In genomic region chr11:3314148-3314547, GRCm38 (mm10) we compare ENCODE assay signal across 7 mouse cellular contexts. TPM values are rescaled to one million over a fixed set of nuclear protein-coding genes. Genes with fewer than 3 reads are reported as not detected.
DNase-seq lines count a peak whose midpoint lies in the region; ATAC-seq and TF ChIP-seq lines count a peak whose summit lies in the region.

No protein-coding gene starts in this region.

- H3K4me3 ChIP-seq in hindbrain, embryonic 13.5 days, result no peak overlapping the region
- H3K4me3 ChIP-seq in liver, adult 2 months (ENCODE audit: insufficient read depth, low read depth, low read length), result no peak overlapping the region
- H3K4me3 ChIP-seq in midbrain, postnatal 0 days (ENCODE audit: low read depth, low read length), result no peak overlapping the region

- H3K79me2 ChIP-seq in liver, adult 2 months (ENCODE audit: control insufficient read depth, insufficient read depth, low read length), result no peaks in the 10 kb centered on the region

- H3K4me1 ChIP-seq in hindbrain, embryonic 13.5 days (replicated peaks), result 0 out of 2 replicates have a peak, but pooled peaks cover 3% of the 10 kb centered on the region
- H3K4me1 ChIP-seq in liver, adult 2 months (ENCODE audit: control insufficient read depth, insufficient read depth, low read length), result no peaks in the 10 kb centered on the region
- H3K4me1 ChIP-seq in midbrain, postnatal 0 days (ENCODE audit: insufficient read depth, low read length), result no peaks in the 10 kb centered on the region

- H3K27ac ChIP-seq in hindbrain, embryonic 13.5 days, result no peak overlapping the region
- H3K27ac ChIP-seq in liver, adult 2 months (replicated peaks; ENCODE audit: insufficient read depth, low read depth, low read length), result no peak overlapping the region
- H3K27ac ChIP-seq in midbrain, postnatal 0 days (ENCODE audit: low read depth, low read length), result no peak overlapping the region

- peak; percentile 44 to 72 for DNase-seq in spleen, postnatal 4 days (ENCODE audit: low spot score in 2 of 2)
- no peak for DNase-seq in spleen, postnatal 36 days (ENCODE audit: low spot score in 2 of 2)
- peak; percentile 73 for DNase-seq in adipocyte (ENCODE audit: low spot score)
- DNase-seq in embryo, embryonic 11 days, result peak; percentile 55
- peak; percentile 24 for DNase-seq in liver, adult 2 months (ENCODE audit: extremely low read depth, low read depth, low spot score)
- peak; percentile 64 for DNase-seq in midbrain, postnatal 0 days (ENCODE audit: low spot score)

- H3K9ac ChIP-seq in hindbrain, embryonic 13.5 days, result no peak overlapping the region
- no peak overlapping the region for H3K9ac ChIP-seq in liver, adult 2 months (ENCODE audit: low read depth, low read length)
- no peak overlapping the region for H3K9ac ChIP-seq in midbrain, postnatal 0 days (replicated peaks; ENCODE audit: low read length, poor library complexity, severe bottlenecking)

- ATAC-seq in hindbrain, embryonic 13.5 days (ENCODE audit: low FRiP score), result 0 out of 2 replicates have a peak, but pooled peaks have one; percentile 10
- ATAC-seq in midbrain, postnatal 0 days (ENCODE audit: low FRiP score), result no peak

- H3K27me3 ChIP-seq in hindbrain, embryonic 13.5 days, result no peaks in the 10 kb centered on the region
- no peaks in the 10 kb centered on the region for H3K27me3 ChIP-seq in liver, adult 2 months (ENCODE audit: control insufficient read depth, insufficient read depth, low read length)
- no peaks in the 10 kb centered on the region for H3K27me3 ChIP-seq in midbrain, postnatal 0 days (ENCODE audit: insufficient read depth, low read length)

- WGBS in hindbrain, embryonic 13.5 days, result 25% methylated on average over 2 of the region's 2 CpGs
- 37% methylated on average over 2 of the region's 2 CpGs for WGBS in liver, adult 2 months
- 32% methylated on average over 2 of the region's 2 CpGs for WGBS in midbrain, postnatal 0 days

- TF ChIP-seq CTCF in liver, adult 2 months (IDR thresholded peaks at IDR 0.05; ENCODE audit: low read depth, low read length), result peak; percentile 79
- peak; percentile 74 for TF ChIP-seq CTCF in midbrain, postnatal 0 days (IDR thresholded peaks at IDR 0.05)

- no peak overlapping the region for H3K4me2 ChIP-seq in hindbrain, embryonic 13.5 days
- no peak overlapping the region for H3K4me2 ChIP-seq in midbrain, postnatal 0 days (ENCODE audit: low read depth, low read length, poor library complexity, severe bottlenecking)

- H3K36me3 ChIP-seq in hindbrain, embryonic 13.5 days, result peaks cover 36% of the 10 kb centered on the region
- H3K36me3 ChIP-seq in liver, adult 2 months (ENCODE audit: control insufficient read depth, insufficient read depth, low read length), result no peaks in the 10 kb centered on the region
- H3K36me3 ChIP-seq in midbrain, postnatal 0 days (ENCODE audit: insufficient read depth, low read length), result peaks cover 16% of the 10 kb centered on the region

- no peaks in the 10 kb centered on the region for H3K9me3 ChIP-seq in hindbrain, embryonic 13.5 days
- H3K9me3 ChIP-seq in midbrain, postnatal 0 days (ENCODE audit: low read length), result no peaks in the 10 kb centered on the region

- no peak for TF ChIP-seq POLR2A in liver, adult 2 months (IDR thresholded peaks at IDR 0.05; ENCODE audit: extremely low read depth, insufficient read depth, low read length)

RNA-seq across cellular contexts. Expression of gene Pik3ip1, which starts 16.1 kb away (rescaled TPM):
- 25.4 and 25.5 TPM in 2 replicates for polyA plus RNA-seq in hindbrain, embryonic 13.5 days (2015; fragmentation: Nextera tagmentation; extraction: Ambion mirVana)
- total RNA-seq in liver, adult 2 months (2014; rRNA removed), result 0.67 and 0.83 TPM in 2 replicates
- polyA plus RNA-seq in liver, adult 2 months (2012; rRNA removed), result 0.59 and 0.77 TPM in 2 replicates
- 42.5 and 43.4 TPM in 2 replicates for total RNA-seq in midbrain, postnatal 0 days (2014; rRNA removed)
- polyA plus RNA-seq in midbrain, postnatal 0 days (2015; fragmentation: Nextera tagmentation; extraction: Ambion mirVana), result 34.7 and 37.5 TPM in 2 replicates

RNA-seq across cellular contexts. Expression of gene Patz1, which starts 25.5 kb away (rescaled TPM):
- 69.6 TPM in 2 replicates for polyA plus RNA-seq in hindbrain, embryonic 13.5 days (2015; fragmentation: Nextera tagmentation; extraction: Ambion mirVana)
- 4.2 and 5.8 TPM in 2 replicates for total RNA-seq in liver, adult 2 months (2014; rRNA removed)
- 4.4 and 6.0 TPM in 2 replicates for polyA plus RNA-seq in liver, adult 2 months (2012; rRNA removed)
- total RNA-seq in midbrain, postnatal 0 days (2014; rRNA removed), result 79.3 and 81.3 TPM in 2 replicates
- 36.3 and 39.3 TPM in 2 replicates for polyA plus RNA-seq in midbrain, postnatal 0 days (2015; fragmentation: Nextera tagmentation; extraction: Ambion mirVana)

RNA-seq across cellular contexts. Expression of gene Drg1, which starts 47.9 kb away (rescaled TPM):
- 235 and 243 TPM in 2 replicates for polyA plus RNA-seq in hindbrain, embryonic 13.5 days (2015; fragmentation: Nextera tagmentation; extraction: Ambion mirVana)
- 57.1 and 61.9 TPM in 2 replicates for total RNA-seq in liver, adult 2 months (2014; rRNA removed)
- polyA plus RNA-seq in liver, adult 2 months (2012; rRNA removed), result 16.8 and 17.8 TPM in 2 replicates
- total RNA-seq in midbrain, postnatal 0 days (2014; rRNA removed), result 80.6 and 93.1 TPM in 2 replicates
- polyA plus RNA-seq in midbrain, postnatal 0 days (2015; fragmentation: Nextera tagmentation; extraction: Ambion mirVana), result 183 and 190 TPM in 2 replicates

Comparison
In these comparisons a context has a peak if more than half of its experiments do, and no peak if none do; other contexts are left out.
1. DNase-seq: peak in spleen, postnatal 4 days (2 of 2), adipocyte (single experiment), embryo, embryonic 11 days (single experiment), liver, adult 2 months (single experiment) and midbrain, postnatal 0 days (single experiment); none in spleen, postnatal 36 days (0 of 2).
2. RNA of gene Pik3ip1, which starts 16.1 kb away (polyA plus RNA-seq): 34.7 to 37.5 TPM in midbrain, postnatal 0 days and 25.4 to 25.5 TPM in hindbrain, embryonic 13.5 days; 0.59 to 0.77 TPM in liver, adult 2 months; every median in the first group is over 10 times any median in the second.